Mouse (Mus musculus): Measurements from ENCODE around the gene Neurod4.

DNA sequence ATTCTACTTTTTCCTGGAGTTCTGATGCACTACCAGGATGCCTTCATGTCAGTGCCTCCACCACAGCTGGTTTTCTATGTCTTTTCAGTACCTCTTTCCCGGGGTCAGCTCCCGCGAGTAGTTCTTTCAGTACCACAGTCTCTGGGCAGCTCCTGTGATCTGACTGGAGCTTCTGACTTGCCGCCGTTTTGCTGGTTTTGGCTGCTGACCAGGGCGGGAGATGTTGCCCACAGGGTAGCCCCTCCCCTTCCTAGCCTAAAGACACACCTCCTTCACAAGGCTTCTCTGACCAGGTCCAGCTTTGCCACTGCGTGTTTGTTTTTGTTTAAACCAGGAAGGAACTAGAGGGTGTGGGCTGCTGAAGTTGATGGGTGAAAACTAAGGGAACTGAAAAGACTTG, at the start of gene Neurod4:
- TF ChIP-seq POLR2A (IDR thresholded peaks at IDR 0.05; ENCODE audit: low read depth, low read length), result no peak
- TF ChIP-seq CTCF (IDR thresholded peaks at IDR 0.05; ENCODE audit: extremely low read depth, insufficient read length, insufficient replicate concordance, low read depth, low read length), result no peak
